Mouse (Mus musculus) heart, embryonic 15.5 days (tissue): ENCODE measurements around the gene Myh3. TPM values are rescaled to one million over a fixed set of nuclear protein-coding genes. Genes with fewer than 3 reads are reported as not detected.

Experiments used
- ATAC-seq: fragments of 200-750 bp; cut with Nextera tagmentation; replicated peaks from 2 replicates; pipeline ENCODE4 v1.8.0; 2017; ENCODE audit warnings: low read depth, moderate TSS enrichment; ENCODE audit not compliant: insufficient number of reproducible peaks, insufficient read depth, low FRiP score
- H3K27ac ChIP-seq: fragments of 300-500 bp; sonication (generic); 2 replicates; pipeline ENCODE4 v1.5.1; 2015; ENCODE audit warnings: mild to moderate bottlenecking, inconsistent platforms
- H3K27me3 ChIP-seq: fragments of 300-500 bp; sonication (generic); 2 replicates; pipeline ENCODE4 v1.6.1; 2015; ENCODE audit warnings: inconsistent platforms
- H3K36me3 ChIP-seq: fragments of 300-500 bp; sonication (generic); 2 replicates; pipeline ENCODE4 v1.6.1; 2015; ENCODE audit warnings: mild to moderate bottlenecking, inconsistent platforms
- H3K4me1 ChIP-seq: fragments of 300-500 bp; sonication (generic); replicated peaks from 2 replicates; pipeline ENCODE4 v1.6.1; 2015; ENCODE audit warnings: inconsistent platforms
- H3K4me2 ChIP-seq: fragments of 300-500 bp; sonication (generic); 2 replicates; pipeline ENCODE4 v1.6.1; 2015; ENCODE audit warnings: inconsistent platforms, mild to moderate bottlenecking, moderate library complexity
- H3K4me3 ChIP-seq: fragments of 300-500 bp; sonication (generic); 2 replicates; pipeline ENCODE4 v1.5.1; 2015; ENCODE audit warnings: mild to moderate bottlenecking, inconsistent platforms
- H3K9ac ChIP-seq: fragments of 300-500 bp; sonication (generic); 2 replicates; pipeline ENCODE4 v1.6.1; 2015; ENCODE audit warnings: mild to moderate bottlenecking, inconsistent platforms
- H3K9me3 ChIP-seq: fragments of 300-500 bp; sonication (generic); replicated peaks from 2 replicates; pipeline ENCODE4 v1.6.1; 2016; ENCODE audit warnings: inconsistent platforms
- WGBS: fragments of 180-500 bp; shearing (Covaris S2); methylation state at CpG from one replicate; pipeline ENCODE4 v1.1.7; 2015; ENCODE audit warnings: mixed read lengths; 5-methylcytosine and 5-hydroxymethylcytosine counted together
- polyA plus RNA-seq: library from polyadenylated mRNA; unstranded; fragments of >200 nt; fragmentation: Nextera tagmentation; extraction: Ambion mirVana; gene quantifications from 2 replicates; pipeline ENCODE4 v1.2.1, GENCODE M21; 2015

Gene Myh3
- polyA plus RNA-seq, 1 experiment from 2014 or later: 0.74 TPM

DNA sequence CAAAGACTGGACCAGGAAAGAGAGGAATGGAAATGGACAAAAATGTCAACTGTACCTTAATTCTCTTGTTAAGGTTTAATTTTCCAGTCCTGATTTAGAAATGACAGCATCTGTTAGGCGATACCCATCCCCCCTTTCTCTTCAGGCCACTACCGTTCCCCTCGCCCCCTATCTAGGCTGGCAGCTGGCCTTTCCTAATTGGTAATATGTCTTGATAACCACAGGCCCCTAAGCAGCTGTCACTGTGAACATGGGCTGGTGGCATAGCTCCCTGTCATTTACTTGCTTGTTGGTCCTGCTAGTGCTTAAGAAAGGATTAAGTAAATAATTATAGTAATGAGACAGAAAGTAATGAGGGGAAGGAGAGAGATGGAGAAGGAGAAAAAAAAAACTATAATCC lies 665 bp upstream of the Myh3 start:
- Histone ChIP-seq H3K36me3 (no peaks in the 10 kb centered on the region), H3K4me3 (no peak overlapping the region), H3K9ac (no peak overlapping the region), H3K4me2 (no peak overlapping the region), H3K27ac (no peak overlapping the region), H3K4me1 (peaks cover 4% of the 10 kb centered on the region), H3K27me3 (peaks cover 11% of the 10 kb centered on the region), H3K9me3 (no peaks in the 10 kb centered on the region)
- no peak for ATAC-seq
- WGBS: 48% methylated on average over 3 of the region's 3 CpGs

DNA sequence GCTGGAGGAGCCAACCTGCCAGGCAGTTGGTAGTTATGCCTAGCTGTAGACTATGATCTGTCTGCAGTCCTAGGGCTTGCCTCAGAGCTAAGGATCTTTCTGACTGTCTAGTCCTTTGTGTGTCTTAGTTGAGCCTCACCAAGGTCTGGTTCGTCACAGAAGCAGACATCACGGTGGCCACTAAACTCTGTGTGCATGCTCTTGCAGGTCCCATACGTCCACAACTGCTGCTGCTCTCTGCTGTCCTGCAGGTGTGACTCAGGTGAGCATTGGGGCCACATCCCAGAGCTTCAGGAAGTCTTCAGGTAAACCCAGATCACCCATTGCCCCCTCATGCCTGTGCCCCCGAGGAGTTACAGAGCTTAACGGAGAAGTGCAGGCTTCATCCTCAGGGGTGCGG lies 788 bp downstream of the Myh3 start:
- WGBS: 81% methylated on average over 6 of the region's 6 CpGs
- Histone ChIP-seq H3K4me3 (no peak overlapping the region), H3K9ac (no peak overlapping the region), H3K4me2 (no peak overlapping the region), H3K4me1 (peaks cover 4% of the 10 kb centered on the region), H3K36me3 (no peaks in the 10 kb centered on the region), H3K9me3 (no peaks in the 10 kb centered on the region), H3K27me3 (peaks cover 25% of the 10 kb centered on the region), H3K27ac (no peak overlapping the region)
- ATAC-seq: no peak

DNA sequence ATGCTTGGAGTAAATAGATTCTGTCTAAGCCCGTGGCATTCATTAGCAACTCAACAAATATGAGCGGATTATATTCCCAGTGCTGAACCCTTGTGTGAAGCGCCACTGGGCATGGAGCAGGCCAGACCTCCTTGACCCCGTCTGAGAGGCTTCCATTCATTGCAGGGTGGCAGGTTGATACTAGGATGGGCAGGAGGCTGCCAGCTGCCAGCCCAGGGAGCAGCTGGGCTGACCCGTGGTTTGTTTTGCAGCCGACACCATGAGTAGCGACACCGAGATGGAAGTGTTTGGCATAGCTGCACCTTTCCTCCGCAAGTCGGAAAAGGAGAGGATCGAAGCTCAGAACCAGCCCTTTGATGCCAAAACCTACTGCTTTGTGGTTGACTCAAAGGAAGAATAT lies 1.6 kb downstream of the Myh3 start:
- no peaks in the 10 kb centered on the region for H3K36me3 ChIP-seq
- 71% methylated on average over 11 of the region's 11 CpGs for WGBS
- ATAC-seq: no peak

GRCm38 (mm10) chr11:67080168-67080567 lies 2.1 kb downstream of the Myh3 start:
- WGBS: 6% methylated on average over 3 of the region's 3 CpGs
- Histone ChIP-seq H3K4me1 (no peaks in the 10 kb centered on the region; the same call in none of the 2 replicates), H3K9me3 (no peaks in the 10 kb centered on the region), H3K4me2 (no peak overlapping the region), H3K27ac (no peak overlapping the region), H3K27me3 (peaks cover 37% of the 10 kb centered on the region), H3K9ac (no peak overlapping the region), H3K36me3 (no peaks in the 10 kb centered on the region), H3K4me3 (no peak overlapping the region)
- 0 out of 2 replicates have a peak, but pooled peaks have one; percentile 34 for ATAC-seq

More for the DNA sequence above, 1.6 kb downstream of the Myh3 start:
- Histone ChIP-seq H3K4me3 (no peak overlapping the region), H3K27ac (no peak overlapping the region), H3K9me3 (no peaks in the 10 kb centered on the region), H3K4me1 (peaks cover 4% of the 10 kb centered on the region), H3K4me2 (no peak overlapping the region), H3K9ac (no peak overlapping the region), H3K27me3 (peaks cover 33% of the 10 kb centered on the region)

- H3K9me3 ChIP-seq: no peaks in the 10 kb centered on the region
- ATAC-seq: peak; percentile 60; the same call in 1 of the 2 replicates
- peaks cover 42% of the 10 kb centered on the region for H3K27me3 ChIP-seq
- H3K36me3 ChIP-seq: no peaks in the 10 kb centered on the region
- no peak overlapping the region for H3K27ac ChIP-seq
- H3K4me2 ChIP-seq: 0 out of 2 replicates have a peak overlapping the region, but pooled peaks have one; percentile 26
- no peak overlapping the region for H3K9ac ChIP-seq
- H3K4me1 ChIP-seq: no peaks in the 10 kb centered on the region; the same call in none of the 2 replicates
- no peak overlapping the region for H3K4me3 ChIP-seq
- WGBS: 5% methylated on average over 11 of the region's 11 CpGs
Measured at GRCm38 (mm10) chr11:67081125-67081649, 3.1 kb downstream of the Myh3 start.

GRCm38 (mm10) chr11:67082188-67082587 lies 4.1 kb downstream of the Myh3 start:
- Histone ChIP-seq H3K4me3 (no peak overlapping the region), H3K27ac (no peak overlapping the region), H3K9ac (no peak overlapping the region), H3K4me2 (no peak overlapping the region), H3K36me3 (no peaks in the 10 kb centered on the region), H3K4me1 (no peaks in the 10 kb centered on the region; the same call in none of the 2 replicates), H3K27me3 (peaks cover 44% of the 10 kb centered on the region), H3K9me3 (no peaks in the 10 kb centered on the region)
- ATAC-seq: no peak
- WGBS: 70% methylated on average over 7 of the region's 7 CpGs

DNA sequence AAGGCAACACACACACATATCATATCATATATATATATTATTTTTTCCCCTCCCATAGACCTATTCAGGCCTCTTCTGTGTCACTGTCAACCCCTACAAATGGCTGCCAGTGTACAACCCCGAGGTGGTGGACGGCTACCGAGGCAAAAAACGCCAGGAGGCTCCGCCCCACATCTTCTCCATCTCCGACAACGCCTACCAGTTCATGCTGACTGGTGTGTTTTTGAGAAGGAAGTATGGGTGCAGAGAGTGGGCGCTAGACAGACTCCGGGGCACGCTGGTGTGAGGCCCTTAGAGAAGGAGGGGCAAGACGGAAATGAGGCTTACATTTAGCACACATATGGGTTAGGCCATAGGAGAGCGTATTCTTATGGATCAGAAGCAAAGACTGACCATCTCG lies 4.7 kb downstream of the Myh3 start:
- H3K27ac ChIP-seq: no peak overlapping the region
- no peak for ATAC-seq
- no peak overlapping the region for H3K4me2 ChIP-seq
- 79% methylated on average over 13 of the region's 13 CpGs for WGBS
- H3K9ac ChIP-seq: no peak overlapping the region
- H3K36me3 ChIP-seq: no peaks in the 10 kb centered on the region
- peaks cover 44% of the 10 kb centered on the region for H3K27me3 ChIP-seq
- H3K4me1 ChIP-seq: no peaks in the 10 kb centered on the region; the same call in none of the 2 replicates
- H3K4me3 ChIP-seq: no peak overlapping the region
- H3K9me3 ChIP-seq: no peaks in the 10 kb centered on the region

DNA sequence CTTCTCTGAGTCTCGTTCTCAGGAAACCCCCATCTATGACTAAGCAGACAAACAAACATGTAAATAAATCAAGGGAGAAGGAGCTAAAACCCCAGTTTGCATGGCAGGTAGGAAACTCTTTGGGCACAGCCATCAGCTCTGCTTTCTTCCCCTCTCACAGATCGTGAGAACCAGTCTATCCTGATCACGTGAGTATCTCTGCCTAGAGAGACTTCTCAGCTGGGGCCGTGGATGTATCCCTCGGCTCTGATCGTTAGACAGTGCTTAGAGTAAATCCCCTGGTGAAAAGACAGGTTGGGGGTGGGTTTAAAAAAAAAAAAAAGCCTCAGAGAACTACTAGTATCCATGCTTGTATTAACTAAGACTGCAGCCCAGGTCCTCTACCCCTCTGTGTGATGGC lies 5.1 kb downstream of the Myh3 start:
- no peaks in the 10 kb centered on the region for H3K36me3 ChIP-seq
- H3K4me2 ChIP-seq: no peak overlapping the region
- peaks cover 44% of the 10 kb centered on the region for H3K27me3 ChIP-seq
- H3K27ac ChIP-seq: no peak overlapping the region
- H3K9me3 ChIP-seq: no peaks in the 10 kb centered on the region
- H3K4me3 ChIP-seq: no peak overlapping the region
- no peak for ATAC-seq
- no peaks in the 10 kb centered on the region; the same call in none of the 2 replicates for H3K4me1 ChIP-seq
- no peak overlapping the region for H3K9ac ChIP-seq
- WGBS: 59% methylated on average over 6 of the region's 6 CpGs

DNA sequence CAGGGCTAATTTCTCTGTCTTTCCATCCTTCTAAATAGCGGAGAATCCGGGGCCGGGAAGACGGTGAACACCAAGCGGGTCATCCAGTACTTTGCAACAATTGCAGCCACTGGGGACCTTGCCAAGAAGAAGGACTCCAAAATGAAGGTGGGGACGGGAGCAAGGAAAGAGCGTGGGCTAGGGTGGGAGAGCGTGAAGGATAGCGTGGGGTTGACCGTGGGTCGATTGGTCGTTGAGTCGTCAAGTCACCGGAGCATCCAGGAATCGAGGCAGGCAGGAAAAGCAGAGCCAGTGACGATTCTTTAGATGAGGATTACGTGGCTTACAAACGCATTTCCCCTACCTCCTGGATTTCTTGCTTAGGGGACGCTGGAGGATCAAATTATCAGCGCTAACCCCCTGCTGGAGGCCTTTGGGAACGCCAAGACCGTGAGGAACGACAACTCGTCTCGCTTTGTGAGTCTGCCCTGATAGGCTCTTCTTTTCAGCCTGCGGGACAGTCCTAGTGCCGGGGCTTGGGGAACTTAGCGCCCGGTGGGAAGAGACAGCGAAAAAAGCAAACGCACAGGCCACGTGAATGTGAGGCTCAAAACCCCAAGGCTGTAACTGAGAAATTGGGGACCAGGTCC lies 5.7 kb downstream of the Myh3 start:
- Histone ChIP-seq H3K4me2 (no peak overlapping the region), H3K9ac (no peak overlapping the region), H3K4me3 (no peak overlapping the region), H3K27me3 (peaks cover 45% of the 10 kb centered on the region), H3K27ac (no peak overlapping the region), H3K9me3 (no peaks in the 10 kb centered on the region), H3K4me1 (no peaks in the 10 kb centered on the region; the same call in none of the 2 replicates), H3K36me3 (no peaks in the 10 kb centered on the region)
- ATAC-seq: no peak
- WGBS: 39% methylated on average over 32 of the region's 32 CpGs

DNA sequence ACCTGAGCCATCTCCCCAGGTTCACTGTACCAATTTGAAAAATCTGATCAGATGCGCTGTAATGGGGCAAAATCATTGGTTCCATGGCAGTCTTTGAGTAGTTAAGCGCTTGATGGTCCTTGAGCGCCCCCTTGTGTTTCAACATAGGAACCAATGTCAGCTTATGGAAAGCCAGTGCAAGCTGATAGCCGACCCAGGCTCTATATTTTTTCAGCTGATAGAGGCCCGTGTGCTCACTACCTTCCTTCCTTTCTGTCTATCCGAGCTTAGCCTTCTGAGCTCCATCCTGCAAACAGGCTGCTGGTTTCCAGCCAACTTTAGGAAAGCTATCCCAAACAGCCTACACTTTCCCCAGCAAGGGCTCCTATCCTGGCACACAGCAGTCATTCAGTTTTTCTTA lies 7.4 kb downstream of the Myh3 start:
- Histone ChIP-seq H3K9ac (no peak overlapping the region), H3K27me3 (peaks cover 43% of the 10 kb centered on the region), H3K9me3 (no peaks in the 10 kb centered on the region), H3K27ac (no peak overlapping the region), H3K36me3 (no peaks in the 10 kb centered on the region), H3K4me3 (no peak overlapping the region), H3K4me2 (no peak overlapping the region), H3K4me1 (no peaks in the 10 kb centered on the region; the same call in none of the 2 replicates)
- no peak for ATAC-seq
- WGBS: 3% methylated on average over 6 of the region's 6 CpGs

DNA sequence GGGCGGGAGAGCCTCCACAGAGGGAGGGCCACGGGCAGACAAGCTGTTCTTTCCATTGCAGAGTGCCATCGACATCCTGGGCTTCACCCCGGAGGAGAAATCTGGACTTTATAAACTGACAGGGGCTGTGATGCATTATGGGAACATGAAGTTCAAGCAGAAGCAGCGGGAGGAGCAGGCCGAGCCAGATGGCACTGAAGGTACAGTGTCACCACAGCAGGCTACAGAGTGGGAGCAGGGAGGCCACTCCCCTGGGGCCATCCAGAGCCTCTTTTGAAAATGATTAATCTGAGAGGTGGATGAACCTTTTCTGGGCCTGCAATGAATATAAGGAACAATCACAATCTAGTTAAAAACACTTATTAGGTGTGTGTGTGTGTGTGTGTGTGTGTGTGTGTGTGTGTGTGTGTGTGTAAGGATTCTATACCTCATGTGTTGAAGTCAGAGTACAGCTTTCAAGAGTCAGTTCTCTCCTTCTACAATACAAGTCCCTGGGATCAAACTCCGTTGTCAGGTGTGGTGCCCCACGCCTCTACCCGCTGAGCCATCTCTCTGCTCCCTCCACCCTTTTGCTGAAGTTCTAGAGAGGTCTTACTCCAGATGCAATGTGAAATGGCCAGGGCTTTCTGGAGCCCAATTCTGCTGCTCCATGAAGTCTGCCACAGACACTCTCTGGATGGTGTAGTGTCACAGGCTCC lies 8.5 kb downstream of the Myh3 start:
- Histone ChIP-seq H3K36me3 (no peaks in the 10 kb centered on the region), H3K27ac (no peak overlapping the region), H3K4me3 (no peak overlapping the region), H3K27me3 (peaks cover 43% of the 10 kb centered on the region), H3K4me2 (no peak overlapping the region), H3K9ac (no peak overlapping the region), H3K4me1 (no peaks in the 10 kb centered on the region; the same call in 1 of the 2 replicates), H3K9me3 (no peaks in the 10 kb centered on the region)
- ATAC-seq: no peak
- WGBS: 48% methylated on average over 9 of the region's 9 CpGs
